Mouse (Mus musculus): ENCODE data around the gene Lifr. TPM values are rescaled to one million over a fixed set of nuclear protein-coding genes. Genes with fewer than 3 reads are reported as not detected.

Gene Lifr
- polyA plus RNA-seq, 2 experiments: 8.1 to 22.3 TPM

DNA sequence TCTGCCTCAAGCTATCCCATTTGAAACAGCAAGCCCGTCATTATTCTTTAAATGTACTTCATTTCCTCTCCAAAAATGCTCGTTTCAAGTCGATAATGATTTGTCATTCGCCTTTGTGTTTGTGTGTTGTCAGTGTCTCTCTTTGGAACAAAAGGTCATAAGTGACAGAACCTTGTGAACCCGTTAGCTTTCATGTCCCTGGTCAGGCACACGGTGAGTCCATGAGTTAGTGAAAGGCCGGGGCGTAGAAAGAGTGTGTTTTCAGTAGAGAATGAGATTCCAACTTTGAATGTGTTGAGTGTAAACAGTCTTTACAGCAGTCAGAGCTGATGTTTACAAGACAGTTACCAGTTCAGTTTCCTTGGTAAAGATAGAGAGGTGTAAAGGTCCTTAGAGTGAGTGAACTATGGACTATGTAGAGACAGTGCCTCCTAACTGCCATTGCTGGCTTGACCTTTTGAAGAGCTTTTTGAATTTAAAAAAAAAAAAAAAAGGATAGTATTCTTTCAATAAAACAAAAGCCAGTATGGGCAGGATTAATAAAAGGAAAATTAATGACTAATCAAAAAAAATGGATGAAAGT is 29.6 kb downstream of the Lifr start:
- TF ChIP-seq EP300 (IDR thresholded peaks at IDR 0.05; ENCODE audit: low read depth) (no peak), CTCF (IDR thresholded peaks at IDR 0.05; ENCODE audit: low read depth) (no peak)
- 61% methylated on average over 8 of the region's 8 CpGs for WGBS (ENCODE audit: insufficient replicate concordance)
- H3K4me1 ChIP-seq (replicated peaks; ENCODE audit: control insufficient read depth in 2 of 2, insufficient read depth in 2 of 2, low read length in 1 of 2): peaks cover 0 to 3% of the 10 kb centered on the region in 2 experiments; a peak in 1 of 4 replicates
- H3K36me3 ChIP-seq (replicated peaks; ENCODE audit: control insufficient read depth, insufficient read depth, low read depth): no peaks in the 10 kb centered on the region
- H3K9ac ChIP-seq (replicated peaks): no peak overlapping the region
- no peak overlapping the region for H3K4me2 ChIP-seq (ENCODE audit: low read depth)
- H3K4me3 ChIP-seq (ENCODE audit: insufficient read depth in 1 of 2, low read depth in 2 of 2, low read length in 2 of 2): no peak overlapping the region
- no peaks in the 10 kb centered on the region for H3K27me3 ChIP-seq (ENCODE audit: control insufficient read depth, insufficient read depth, low read length)
- ATAC-seq (ENCODE audit: insufficient read depth) (no peak), DNase-seq (ENCODE audit: low read depth in 3 of 3, low spot score in 3 of 3) (peak in 1 of 3 experiments; percentile 17)
- no peaks in the 10 kb centered on the region for H3K9me3 ChIP-seq (ENCODE audit: control insufficient read depth, low read length)
- no peak overlapping the region for H3K27ac ChIP-seq

DNA sequence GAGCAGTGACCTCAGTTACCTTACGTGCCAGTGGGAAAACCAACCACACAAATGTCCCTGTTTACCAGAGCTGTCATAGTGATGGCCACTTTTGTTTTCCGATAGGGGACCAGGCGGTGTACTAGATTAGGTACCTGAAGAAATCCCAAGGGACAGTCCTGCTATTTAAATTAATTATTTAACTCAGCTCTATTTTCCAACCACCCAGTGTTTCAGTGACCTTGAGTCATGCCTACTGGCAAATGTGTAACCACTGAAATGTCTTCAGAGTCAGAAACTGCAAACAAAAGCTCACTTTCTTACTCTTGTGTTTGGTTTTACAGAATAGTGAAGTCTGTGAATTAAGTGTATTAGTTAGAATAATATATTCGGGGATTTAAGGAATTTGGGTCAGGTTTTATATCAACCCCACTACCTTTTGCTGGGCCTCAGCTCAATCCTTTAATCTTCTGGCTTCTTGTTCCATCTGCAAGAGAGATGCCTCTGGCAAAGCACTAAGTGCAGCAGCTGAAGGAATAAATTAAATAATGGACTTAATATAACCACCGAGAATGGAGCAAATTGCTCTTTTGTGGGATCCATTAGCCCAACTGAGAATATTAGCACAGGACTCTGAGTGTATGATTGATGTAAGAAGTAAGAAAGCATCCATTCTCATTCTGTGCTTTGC is 33.5 kb downstream of the Lifr start:
- Histone ChIP-seq H3K4me3 (ENCODE audit: insufficient read depth in 1 of 2, low read depth in 2 of 2, low read length in 2 of 2) (no peak overlapping the region), H3K27ac (no peak overlapping the region), H3K36me3 (replicated peaks; ENCODE audit: control insufficient read depth, insufficient read depth, low read depth) (no peaks in the 10 kb centered on the region), H3K4me2 (ENCODE audit: low read depth) (no peak overlapping the region), H3K27me3 (ENCODE audit: control insufficient read depth, insufficient read depth, low read length) (peaks cover 17% of the 10 kb centered on the region), H3K4me1 (replicated peaks; ENCODE audit: control insufficient read depth in 2 of 2, insufficient read depth in 2 of 2, low read length in 1 of 2) (peaks cover 0 to 3% of the 10 kb centered on the region in 2 experiments; a peak in 1 of 4 replicates), H3K9ac (replicated peaks) (no peak overlapping the region), H3K9me3 (ENCODE audit: control insufficient read depth, low read length) (no peaks in the 10 kb centered on the region)
- no peak for TF ChIP-seq CTCF (IDR thresholded peaks at IDR 0.05; ENCODE audit: low read depth)
- no peak for TF ChIP-seq EP300 (IDR thresholded peaks at IDR 0.05; ENCODE audit: low read depth)
- WGBS (ENCODE audit: insufficient replicate concordance): 60% methylated on average over 5 of the region's 5 CpGs
- no peak for ATAC-seq (ENCODE audit: insufficient read depth)
- DNase-seq (ENCODE audit: low read depth in 3 of 3, low spot score in 3 of 3): no peak

DNA sequence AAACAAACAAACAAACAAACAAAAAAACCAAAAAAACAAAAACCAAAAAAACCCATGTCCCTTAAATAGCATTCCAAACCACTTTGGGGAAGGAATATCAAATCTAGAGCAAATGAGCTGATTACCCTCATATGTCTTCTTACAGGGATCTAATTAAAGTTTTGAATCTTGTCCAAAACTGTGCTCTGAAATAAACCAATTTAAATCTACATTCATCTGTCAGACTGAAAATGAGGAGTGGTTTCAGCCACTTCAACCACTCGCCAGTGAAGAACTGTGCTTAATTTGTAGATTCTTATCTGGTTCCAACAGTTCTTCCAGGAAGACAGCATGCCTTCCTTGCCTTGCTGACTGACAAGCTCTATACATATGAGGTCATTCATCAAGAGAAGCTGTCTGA is 35.8 kb downstream of the Lifr start:
- TF ChIP-seq CTCF (IDR thresholded peaks at IDR 0.05; ENCODE audit: low read depth) (no peak), EP300 (IDR thresholded peaks at IDR 0.05; ENCODE audit: low read depth) (no peak)
- DNase-seq (ENCODE audit: low read depth in 3 of 3, low spot score in 3 of 3) (no peak), ATAC-seq (ENCODE audit: insufficient read depth) (no peak)
- H3K27ac ChIP-seq: no peak overlapping the region
- H3K27me3 ChIP-seq (ENCODE audit: control insufficient read depth, insufficient read depth, low read length): peaks cover 40% of the 10 kb centered on the region
- no peaks in the 10 kb centered on the region; a peak in 1 of 4 replicates for H3K4me1 ChIP-seq (replicated peaks; ENCODE audit: control insufficient read depth in 2 of 2, insufficient read depth in 2 of 2, low read length in 1 of 2)
- H3K4me2 ChIP-seq (ENCODE audit: low read depth): no peak overlapping the region
- WGBS (ENCODE audit: insufficient replicate concordance): 15% methylated on average over 1 of the region's 1 CpGs
- no peaks in the 10 kb centered on the region for H3K36me3 ChIP-seq (replicated peaks; ENCODE audit: control insufficient read depth, insufficient read depth, low read depth)
- no peak overlapping the region for H3K4me3 ChIP-seq (ENCODE audit: insufficient read depth in 1 of 2, low read depth in 2 of 2, low read length in 2 of 2)
- no peak overlapping the region for H3K9ac ChIP-seq (replicated peaks)
- no peaks in the 10 kb centered on the region for H3K9me3 ChIP-seq (ENCODE audit: control insufficient read depth, low read length)

DNA sequence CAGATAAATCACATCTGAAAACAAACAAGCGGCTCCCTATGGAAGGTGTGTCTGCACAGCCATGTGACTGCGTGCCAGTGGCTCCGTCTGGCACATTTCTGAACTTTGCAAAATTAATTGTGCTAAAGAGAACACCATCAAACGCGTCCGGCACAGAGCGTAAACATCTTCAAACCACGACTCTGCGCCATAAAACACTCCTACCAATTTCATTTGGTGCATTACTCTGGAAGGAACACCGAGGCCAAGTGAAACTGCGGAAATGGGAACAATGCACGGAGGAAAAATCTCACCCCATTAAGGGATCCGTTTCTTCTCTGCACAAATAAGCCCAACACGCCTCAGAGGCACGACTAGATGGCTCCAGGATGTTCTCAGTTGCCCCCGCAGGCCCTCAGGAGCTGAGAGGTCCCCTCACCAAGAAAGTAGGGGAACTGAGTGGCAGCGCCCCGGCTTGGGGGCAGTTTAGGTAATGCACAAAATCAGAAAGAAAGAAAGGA is 38.3 kb downstream of the Lifr start:
- Histone ChIP-seq H3K36me3 (replicated peaks; ENCODE audit: control insufficient read depth, insufficient read depth, low read depth) (no peaks in the 10 kb centered on the region), H3K4me3 (ENCODE audit: insufficient read depth in 1 of 2, low read depth in 2 of 2, low read length in 2 of 2) (peak overlapping the region; percentile 58 to 60), H3K9ac (replicated peaks) (peak overlapping the region; percentile 9; the same call in 1 of the 2 replicates), H3K4me2 (ENCODE audit: low read depth) (peak overlapping the region; percentile 58), H3K4me1 (replicated peaks; ENCODE audit: control insufficient read depth in 2 of 2, insufficient read depth in 2 of 2, low read length in 1 of 2) (no peaks in the 10 kb centered on the region; a peak in 2 of 4 replicates), H3K27ac (no peak overlapping the region; the same call in 1 of the 2 replicates), H3K9me3 (ENCODE audit: control insufficient read depth, low read length) (no peaks in the 10 kb centered on the region), H3K27me3 (ENCODE audit: control insufficient read depth, insufficient read depth, low read length) (peaks cover 44% of the 10 kb centered on the region)
- ATAC-seq (ENCODE audit: insufficient read depth): no peak
- no peak for TF ChIP-seq EP300 (IDR thresholded peaks at IDR 0.05; ENCODE audit: low read depth)
- no peak for TF ChIP-seq CTCF (IDR thresholded peaks at IDR 0.05; ENCODE audit: low read depth)
- WGBS (ENCODE audit: insufficient replicate concordance): 3% methylated on average over 18 of the region's 18 CpGs
- DNase-seq (ENCODE audit: low read depth in 3 of 3, low spot score in 3 of 3): no peak
